Mouse (Mus musculus): ENCODE measurements around the gene Gm3558.
"Not testable (repeated sequence)": the region's sequence is repeated elsewhere in the genome, so short reads cannot be mapped to it uniquely, and the experiment has no call there.

DNA sequence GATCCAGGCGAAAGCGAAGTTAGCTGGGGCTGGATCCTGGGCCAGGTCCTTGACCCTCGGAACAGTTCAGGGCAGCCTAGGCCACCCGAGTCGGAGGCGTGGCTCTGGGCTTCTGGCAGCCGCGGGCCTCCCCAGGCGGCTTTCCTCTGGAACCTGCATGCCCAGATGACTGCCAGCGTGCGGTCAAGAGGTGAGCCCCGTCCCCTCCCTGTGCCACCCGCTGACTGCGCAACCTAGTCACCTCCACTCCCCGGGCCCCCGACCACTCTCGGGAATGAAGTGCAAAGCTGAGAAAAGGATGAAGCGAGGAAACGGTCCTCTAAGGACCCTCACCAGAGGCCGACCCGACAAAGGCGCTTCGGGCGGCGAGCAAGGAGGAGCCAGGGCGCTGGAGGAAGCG is 476 bp downstream of the Gm3558 start:
- TF ChIP-seq EP300, CTCF (IDR thresholded peaks at IDR 0.05): not testable (repeated sequence)
